Mouse (Mus musculus): ENCODE data around the gene Slbp.

DNA sequence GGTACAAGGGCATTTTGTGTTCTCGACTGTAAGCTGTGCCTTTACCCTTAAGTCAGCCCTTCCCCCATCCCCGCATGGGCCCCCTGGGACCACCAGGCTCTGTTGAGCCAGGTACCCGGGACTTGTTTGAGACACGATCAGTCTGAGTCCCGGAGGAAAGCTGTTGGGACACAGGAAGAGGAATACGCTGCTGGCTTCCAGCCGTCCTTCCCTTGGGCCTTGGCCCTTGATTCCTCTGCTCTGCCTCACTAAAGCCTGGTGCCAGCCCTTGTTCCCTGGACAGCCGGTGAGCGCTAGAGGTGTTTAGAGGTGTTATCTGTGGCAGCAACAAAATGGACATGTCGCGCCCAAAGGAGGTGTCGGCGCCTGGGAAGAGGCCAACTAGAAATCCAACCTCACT lies 47.6 kb upstream of the Slbp start:
- no peak for TF ChIP-seq SMC3 (IDR thresholded peaks at IDR 0.05; ENCODE audit: low read depth, low read length)
- no peak for TF ChIP-seq EP300 (IDR thresholded peaks at IDR 0.05; ENCODE audit: low read depth in 1 of 2, low read length in 2 of 2)
- TF ChIP-seq CTCF (IDR thresholded peaks at IDR 0.05 in 2 of 3, conservative IDR thresholded peaks at IDR 0.05 in 1 of 3; ENCODE audit: control insufficient read depth in 1 of 3, insufficient read depth in 1 of 3, low read depth in 2 of 3, low read length in 3 of 3, poor library complexity in 1 of 3, severe bottlenecking in 1 of 3), result no peak

All from MEL (cell line).